Mouse (Mus musculus) heart, postnatal 0 days (tissue): Measurements from ENCODE around the gene Jam2. TPM values are rescaled to one million over a fixed set of nuclear protein-coding genes. Genes with fewer than 3 reads are reported as not detected.

Experiments
- ATAC-seq: fragments of 200-750 bp; cut with Nextera tagmentation; 2 replicates; pipeline ENCODE4 v1.8.0; 2017; ENCODE audit warnings: low read depth, moderate number of reproducible peaks, moderate library complexity; ENCODE audit not compliant: insufficient read depth
- DNase-seq: peaks from one replicate; pipeline ENCODE4 v3.0.0-alpha.2; 2016; ENCODE audit warnings: low spot score
- H3K27ac ChIP-seq: fragments of 300-500 bp; sonication (generic); 2 replicates; pipeline ENCODE4 v1.5.1; 2014; ENCODE audit warnings: low read depth, mild to moderate bottlenecking
- H3K27me3 ChIP-seq: fragments of 300-500 bp; sonication (generic); 2 replicates; pipeline ENCODE4 v1.6.1; 2014; ENCODE audit warnings: low read length, mixed read lengths; ENCODE audit not compliant: control insufficient read depth, insufficient read depth
- H3K36me3 ChIP-seq: fragments of 300-500 bp; sonication (generic); replicated peaks from 2 replicates; pipeline ENCODE4 v1.6.1; 2014; ENCODE audit warnings: low read length, mixed read lengths; ENCODE audit not compliant: control insufficient read depth, insufficient read depth
- H3K4me1 ChIP-seq: fragments of 300-500 bp; sonication (generic); 2 replicates; pipeline ENCODE4 v1.6.1; 2014; ENCODE audit warnings: antibody characterized with exemption; ENCODE audit not compliant: control insufficient read depth, insufficient read depth
- H3K4me2 ChIP-seq: fragments of 300-500 bp; sonication (generic); 2 replicates; pipeline ENCODE4 v1.6.1; 2014; ENCODE audit warnings: low read depth, mild to moderate bottlenecking, low read length, moderate library complexity
- H3K4me3 ChIP-seq: fragments of 300-500 bp; sonication (generic); 2 replicates; pipeline ENCODE4 v1.5.1; 2014; ENCODE audit warnings: low read depth, low read length
- H3K9ac ChIP-seq: fragments of 300-500 bp; sonication (generic); replicated peaks from 2 replicates; pipeline ENCODE4 v1.6.1; 2014; ENCODE audit warnings: low read depth, low read length, mixed read lengths
- H3K9me3 ChIP-seq: fragments of 300-500 bp; sonication (generic); replicated peaks from 2 replicates; pipeline ENCODE4 v1.6.1; 2016; ENCODE audit warnings: low read length; ENCODE audit not compliant: control insufficient read depth
- CTCF ChIP-seq: IDR thresholded peaks from 2 replicates; pipeline ENCODE4 v1.5.1; 2016; ENCODE audit warnings: antibody characterized with exemption, control low read depth, low read depth
- EP300 ChIP-seq: IDR thresholded peaks from 2 replicates; pipeline ENCODE4 v1.6.1; 2016; ENCODE audit warnings: antibody characterized with exemption, low read depth
- WGBS: fragments of 180-500 bp; shearing (Covaris S2); extraction: QIAGEN DNeasy Blood & Tissue Kit; methylation state at CpG from one replicate; pipeline ENCODE4 v1.1.7; 2014; 5-methylcytosine and 5-hydroxymethylcytosine counted together
- polyA plus RNA-seq: library from polyadenylated mRNA; unstranded; fragments of >200 nt; fragmentation: Nextera tagmentation; extraction: Ambion mirVana; gene quantifications from 2 replicates; pipeline ENCODE4 v1.2.1, GENCODE M21; 2015
- total RNA-seq: library from RNA; depleted of rRNA; stranded (reverse); fragments of >200 nt; gene quantifications from 2 replicates; pipeline ENCODE4 v1.2.3, GENCODE M21; 2014; ENCODE audit warnings: low replicate concordance

The Jam2 gene
- total and polyA plus RNA-seq, 2 experiments from 2014 or later, result 17.4 to 28.0 TPM

- TF ChIP-seq EP300, result no peak
- no peak for TF ChIP-seq CTCF
- H3K36me3 ChIP-seq, result peaks cover 39% of the 10 kb centered on the region
- H3K9ac ChIP-seq, result peak overlapping the region; percentile 91
- H3K9me3 ChIP-seq, result no peaks in the 10 kb centered on the region
- H3K4me3 ChIP-seq, result peak overlapping the region; percentile 77
- H3K4me1 ChIP-seq, result peaks cover 29% of the 10 kb centered on the region
- no peaks in the 10 kb centered on the region for H3K27me3 ChIP-seq
- peak overlapping the region; percentile 71 for H3K4me2 ChIP-seq
- ATAC-seq, result no peak; the same call in 1 of the 2 replicates
- WGBS, result 1% methylated on average over 22 of the region's 22 CpGs
- peak overlapping the region; percentile 100 for H3K27ac ChIP-seq
- DNase-seq, result no peak
These were observed 60.4 kb downstream of the Jam2 start for GRCm38 (mm10) chr16:84834344-84834743.

GRCm38 (mm10) chr16:84834745-84835440 lies 61.0 kb downstream of the Jam2 start, which contains the start of gene Gabpa:
Gene Gabpa (plus strand): TSS chr16:84834925.
- peak; percentile 95 for ATAC-seq
- Histone ChIP-seq H3K9ac (peak within 1 kb of the TSS; percentile 91), H3K27me3 (no peaks in the 10 kb centered on the region), H3K36me3 (peaks cover 36% of the 10 kb centered on the region), H3K4me1 (peaks cover 29% of the 10 kb centered on the region), H3K9me3 (no peaks in the 10 kb centered on the region), H3K27ac (peak within 1 kb of the TSS; percentile 100), H3K4me3 (peak within 1 kb of the TSS; percentile 77), H3K4me2 (peak within 1 kb of the TSS; percentile 71)
- TF ChIP-seq CTCF, result no peak
- TF ChIP-seq EP300, result peak; percentile 87; the same call in 1 of the 2 replicates
- peak; percentile 99 for DNase-seq
- WGBS, result under 1% methylated on average over 52 of the region's 52 CpGs

- peak within 1 kb of the TSS; percentile 77 for H3K4me3 ChIP-seq
- peak within 1 kb of the TSS; percentile 91 for H3K9ac ChIP-seq
- peak within 1 kb of the TSS; percentile 71 for H3K4me2 ChIP-seq
- no peaks in the 10 kb centered on the region for H3K27me3 ChIP-seq
- ATAC-seq (peak; percentile 64), DNase-seq (peak; percentile 77)
- H3K36me3 ChIP-seq, result peaks cover 34% of the 10 kb centered on the region
- TF ChIP-seq CTCF, result no peak
- no peak for TF ChIP-seq EP300
- no peaks in the 10 kb centered on the region for H3K9me3 ChIP-seq
- H3K4me1 ChIP-seq, result peaks cover 29% of the 10 kb centered on the region
- under 1% methylated on average over 47 of the region's 57 CpGs for WGBS
- peak within 1 kb of the TSS; percentile 100 for H3K27ac ChIP-seq
These were observed 61.5 kb downstream of the Jam2 start, which contains the start of gene Atp5j for GRCm38 (mm10) chr16:84835441-84835822. Gene Atp5j (minus strand): TSS chr16:84835625.

- DNase-seq, result peak; percentile 86
- WGBS, result 4% methylated on average over 27 of the region's 29 CpGs
- no peaks in the 10 kb centered on the region for H3K9me3 ChIP-seq
- H3K4me2 ChIP-seq, result peak overlapping the region; percentile 71
- H3K36me3 ChIP-seq, result peaks cover 33% of the 10 kb centered on the region
- no peaks in the 10 kb centered on the region for H3K27me3 ChIP-seq
- peak overlapping the region; percentile 100 for H3K27ac ChIP-seq
- ATAC-seq, result peak; percentile 9; the same call in 1 of the 2 replicates
- H3K4me3 ChIP-seq, result peak overlapping the region; percentile 77
- H3K4me1 ChIP-seq, result peaks cover 29% of the 10 kb centered on the region
- H3K9ac ChIP-seq, result peak overlapping the region; percentile 91
- no peak for TF ChIP-seq EP300
- TF ChIP-seq CTCF, result no peak
These were observed 62.2 kb downstream of the Jam2 start for GRCm38 (mm10) chr16:84835823-84836743.

- Histone ChIP-seq H3K4me3 (no peak overlapping the region), H3K4me1 (peaks cover 10% of the 10 kb centered on the region; the same call in 1 of the 2 replicates), H3K36me3 (peaks cover 30% of the 10 kb centered on the region), H3K27me3 (no peaks in the 10 kb centered on the region), H3K9me3 (no peaks in the 10 kb centered on the region), H3K4me2 (no peak overlapping the region), H3K9ac (no peak overlapping the region), H3K27ac (no peak overlapping the region)
- no peak for ATAC-seq
- DNase-seq, result no peak
- TF ChIP-seq CTCF (no peak), EP300 (no peak)
- 88% methylated on average over 2 of the region's 2 CpGs for WGBS
These were observed 64.7 kb downstream of the Jam2 start for GRCm38 (mm10) chr16:84838576-84838975.
